Mouse (Mus musculus): ENCODE measurements around the gene Nr1d2. TPM values are rescaled to one million over a fixed set of nuclear protein-coding genes. Genes with fewer than 3 reads are reported as not detected.
"Not testable (repeated sequence)": the region's sequence is repeated elsewhere in the genome, so short reads cannot be mapped to it uniquely, and the experiment has no call there.

The Nr1d2 gene
- total RNA-seq (2014; fragmentation: Nextera tagmentation): 5.8 and 9.9 TPM in 2 replicates
- total RNA-seq (2017): 7.8 and 9.5 TPM in 2 replicates

DNA sequence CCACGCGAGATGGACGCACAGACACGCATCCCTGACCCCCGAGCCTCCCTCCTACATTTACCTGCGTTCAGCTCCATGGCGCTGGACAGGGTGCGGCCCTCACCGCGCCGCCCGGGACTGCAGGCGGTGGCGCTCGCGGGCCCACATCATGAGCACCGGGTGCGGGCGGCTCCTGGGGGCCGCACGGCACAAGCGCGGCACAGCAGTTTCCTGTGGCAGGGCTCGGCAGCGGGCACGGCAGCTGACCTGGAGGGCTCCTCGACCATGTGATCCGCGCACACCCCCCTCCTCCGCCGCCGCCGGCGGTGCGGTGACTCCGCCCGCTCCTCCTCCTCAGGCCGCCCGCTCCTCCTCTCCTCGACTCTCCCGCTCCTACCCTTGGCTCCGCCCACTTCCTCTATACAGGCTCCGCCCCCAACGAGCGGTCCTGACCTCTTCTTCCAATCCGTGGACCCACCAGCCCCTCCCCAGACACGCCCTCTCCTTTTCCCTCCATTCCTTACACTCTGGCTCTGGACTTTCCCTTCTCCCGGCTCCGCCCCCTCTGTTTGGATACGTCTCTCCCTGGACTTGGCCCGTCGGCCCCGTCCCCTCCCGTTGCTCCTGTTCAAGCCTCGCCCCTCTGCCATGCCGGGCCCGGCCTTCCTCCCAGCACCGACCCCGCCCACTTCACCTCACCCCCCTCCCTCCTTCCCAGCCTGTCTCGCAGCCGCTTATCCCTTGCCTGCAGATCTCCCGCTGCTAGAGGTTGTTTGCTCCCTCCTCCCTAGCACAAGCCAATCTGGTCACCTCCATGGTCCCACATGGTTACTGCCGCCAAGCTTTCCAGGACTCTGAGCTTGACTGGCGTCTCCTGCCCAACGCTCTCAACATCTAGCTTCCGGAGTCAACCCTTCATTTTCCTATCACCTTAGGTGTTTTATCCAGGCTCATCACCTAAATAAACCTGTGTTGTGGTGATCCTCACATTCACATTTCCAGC is at the start of gene Nr1d2:
Gene Nr1d2 (minus strand): TSS at position 378 of the 982 bp plus-strand sequence.
- ATAC-seq (replicated peaks; ENCODE audit: poor library complexity, severe bottlenecking): peak; percentile 72

DNA sequence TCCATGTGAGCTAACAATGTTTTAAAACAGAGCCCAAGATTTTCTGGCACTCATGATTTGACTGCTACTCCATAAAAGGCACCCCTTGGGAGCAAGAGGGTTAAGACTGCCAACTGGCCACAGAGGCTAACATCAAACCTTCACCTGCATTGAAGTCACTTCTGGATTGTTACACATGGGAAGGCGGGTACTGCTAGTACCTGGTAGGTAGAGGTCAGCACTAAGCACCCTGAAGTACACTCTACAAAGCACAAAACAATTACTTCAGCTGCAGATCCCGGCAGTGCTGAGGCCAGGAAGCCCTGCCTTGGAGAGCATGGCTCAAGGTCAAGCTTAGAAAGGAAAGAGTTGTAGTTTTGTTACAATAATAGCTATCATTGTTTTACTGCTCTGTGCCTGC is 48.5 kb upstream of the Nr1d2 start:
- no peak for ATAC-seq (replicated peaks; ENCODE audit: poor library complexity, severe bottlenecking)

DNA sequence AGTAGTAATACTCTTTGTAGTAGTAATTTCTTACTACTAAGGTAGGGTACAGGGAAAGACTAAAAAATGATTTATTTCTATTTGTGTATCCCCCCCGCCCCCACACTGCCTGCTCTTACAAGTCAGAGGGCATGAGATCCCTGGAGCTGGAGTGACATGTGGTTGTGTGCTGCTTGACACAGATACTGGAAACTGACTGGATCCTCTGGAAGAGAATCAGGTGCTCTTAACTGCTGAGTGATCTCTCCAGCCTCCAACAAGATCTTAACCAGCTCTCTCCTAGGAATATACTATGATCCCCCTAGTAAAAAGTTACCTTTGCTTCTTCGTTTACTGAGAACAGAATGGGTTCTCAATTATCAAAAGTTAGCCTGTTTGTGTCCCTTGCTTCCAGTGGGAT is 47.5 kb upstream of the Nr1d2 start:
- ATAC-seq (replicated peaks; ENCODE audit: poor library complexity, severe bottlenecking): no peak

DNA sequence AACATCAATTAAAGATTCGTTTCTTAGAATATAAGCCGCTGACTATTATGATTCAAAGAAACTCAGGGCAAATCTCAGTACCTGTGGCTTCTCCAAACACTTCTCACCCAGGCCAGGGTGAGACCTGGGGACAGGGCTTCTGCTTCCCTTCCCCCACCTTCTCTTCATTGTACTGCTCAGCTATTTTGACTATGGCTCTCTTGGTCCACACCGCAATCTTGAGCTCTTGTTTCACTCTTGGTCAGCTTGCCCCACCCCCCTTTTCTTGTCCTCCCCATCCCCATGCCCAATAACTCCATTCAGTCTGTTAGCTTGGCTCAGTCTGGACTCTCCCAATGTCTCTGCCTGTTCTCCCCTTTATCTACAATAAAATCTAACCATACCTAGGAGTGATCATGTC is 46.5 kb upstream of the Nr1d2 start:
- no peak for ATAC-seq (replicated peaks; ENCODE audit: poor library complexity, severe bottlenecking)

DNA sequence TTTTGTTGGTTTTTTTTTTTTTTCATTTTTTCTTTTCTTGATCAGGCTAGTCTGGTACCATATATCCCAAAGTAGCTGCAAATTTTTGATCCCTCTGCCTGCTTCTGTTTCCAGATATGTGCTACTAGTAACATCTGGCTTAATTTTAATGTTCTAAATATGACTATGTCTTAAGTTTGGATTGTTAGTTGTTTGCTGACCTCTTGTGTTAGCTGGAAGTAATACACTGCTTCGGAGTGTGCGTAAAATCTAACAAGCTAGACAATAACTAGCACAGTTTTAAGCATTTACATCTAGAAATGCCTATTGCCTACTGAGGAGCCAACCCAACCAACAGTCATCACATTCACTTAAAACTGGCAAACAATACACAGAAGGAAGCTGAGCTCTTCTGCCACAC is 45.7 kb upstream of the Nr1d2 start:
- ATAC-seq (replicated peaks; ENCODE audit: poor library complexity, severe bottlenecking): peak; percentile 72

DNA sequence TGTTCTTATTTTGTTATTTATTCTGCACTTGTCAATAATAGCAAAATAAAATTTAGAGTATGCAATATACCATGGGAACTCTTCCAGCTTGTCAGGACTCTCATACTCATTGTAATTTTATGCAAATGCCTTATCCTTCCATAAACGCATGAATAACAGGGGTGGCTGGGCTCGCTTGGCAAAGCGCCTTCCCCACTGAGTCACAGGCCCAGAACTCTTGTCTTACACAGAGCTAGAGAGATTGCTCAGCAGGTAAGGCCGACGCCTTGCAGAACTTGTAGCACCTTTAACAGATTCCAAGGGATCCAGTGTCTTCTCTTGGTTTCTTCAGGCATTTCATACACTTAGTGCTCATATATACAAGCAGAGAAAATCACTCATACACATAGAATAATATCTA is 41.4 kb upstream of the Nr1d2 start:
- no peak for ATAC-seq (replicated peaks; ENCODE audit: poor library complexity, severe bottlenecking)

DNA sequence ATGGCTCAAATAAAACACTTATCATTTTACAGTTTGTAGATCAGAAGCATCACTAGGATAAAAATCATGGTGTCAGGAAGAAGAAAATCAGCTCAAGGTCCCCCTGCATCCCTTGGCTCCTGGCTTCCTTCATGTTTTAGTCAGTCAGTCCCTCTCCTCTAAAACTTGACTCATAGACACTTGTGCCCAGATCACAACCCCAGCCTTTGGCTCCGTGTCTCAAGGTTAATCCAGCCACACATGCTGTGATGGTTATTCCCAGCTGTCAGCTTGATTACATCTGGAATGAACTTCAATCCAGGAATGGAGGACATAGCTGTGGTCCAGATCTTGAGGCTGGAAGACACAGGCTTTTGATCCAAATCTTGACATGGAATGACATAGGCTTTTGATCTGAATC is 35.6 kb upstream of the Nr1d2 start:
- ATAC-seq (replicated peaks; ENCODE audit: poor library complexity, severe bottlenecking): no peak

DNA sequence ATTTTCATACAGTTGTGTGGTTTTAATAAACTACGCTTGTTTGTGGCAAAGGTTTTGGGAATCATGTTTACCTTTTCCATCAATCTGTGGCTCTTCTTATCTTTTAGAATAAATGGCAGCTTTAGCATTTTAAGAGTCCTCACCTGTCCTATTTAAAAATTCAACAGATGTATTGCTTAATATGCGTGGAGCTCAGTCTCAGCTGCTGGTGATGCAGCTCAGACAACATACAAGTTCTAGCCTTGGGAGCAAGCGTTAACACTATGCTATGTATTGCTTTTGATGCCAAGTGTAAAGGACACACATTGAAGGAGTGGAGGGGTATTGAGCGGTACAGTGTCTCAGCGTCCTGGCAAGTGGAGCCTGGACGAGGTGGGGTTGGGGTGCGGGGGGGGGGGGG is 32.7 kb upstream of the Nr1d2 start:
- ATAC-seq (replicated peaks; ENCODE audit: poor library complexity, severe bottlenecking): 0 out of 2 replicates have a peak, but pooled peaks have one; percentile 2

DNA sequence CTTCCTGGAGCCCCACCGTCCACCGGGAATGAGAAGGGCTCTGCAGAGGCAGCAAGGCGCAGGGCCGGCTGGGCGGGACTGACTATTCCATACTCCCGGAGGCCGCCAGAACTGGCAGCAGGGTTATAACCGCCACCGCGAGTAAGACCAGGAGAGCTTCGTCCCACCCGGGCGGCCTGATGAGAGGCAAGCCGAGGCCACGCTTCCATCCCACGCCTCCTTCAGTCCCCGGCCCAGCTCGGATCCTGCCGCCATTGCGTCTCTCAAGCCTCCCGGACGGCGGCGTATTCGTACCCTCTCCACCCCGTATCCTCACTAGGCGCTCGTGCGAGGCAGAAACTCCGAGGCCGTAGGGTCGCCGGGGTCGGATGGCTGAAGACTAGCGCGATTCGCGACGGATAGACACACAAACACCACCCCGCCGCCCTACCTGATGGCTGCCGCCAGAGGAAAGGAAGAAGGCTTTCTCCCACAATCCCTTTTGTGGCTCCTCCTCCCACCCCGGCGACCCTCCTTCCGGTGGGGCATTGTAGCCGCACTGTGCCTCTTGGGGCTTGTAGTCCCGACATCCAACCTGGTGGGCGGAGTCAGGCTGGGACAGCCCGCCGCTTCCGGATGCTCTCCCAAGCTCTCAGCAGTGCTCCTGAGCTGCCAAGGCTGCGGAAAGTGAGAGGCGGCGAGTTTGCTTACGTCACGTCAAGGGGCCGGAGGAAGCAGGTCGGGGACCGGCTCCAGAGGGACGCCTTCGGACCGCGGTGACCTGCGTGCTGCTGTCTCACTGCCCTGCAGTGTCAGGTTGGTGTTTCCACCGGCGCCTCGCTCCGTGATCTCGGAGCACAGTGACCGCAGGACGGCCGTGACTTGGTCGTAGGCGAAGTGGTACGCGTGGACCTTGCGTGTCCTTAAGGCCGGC is 31.9 kb upstream of the Nr1d2 start, which contains the start of the genes Nkiras1 and Rpl15:
Gene Nkiras1 (plus strand): TSS at position 608 of the 913 bp plus-strand sequence.
Gene Rpl15 (minus strand): TSS at position 863 of the 913 bp plus-strand sequence.
- peak; percentile 92 for ATAC-seq (replicated peaks; ENCODE audit: poor library complexity, severe bottlenecking)

DNA sequence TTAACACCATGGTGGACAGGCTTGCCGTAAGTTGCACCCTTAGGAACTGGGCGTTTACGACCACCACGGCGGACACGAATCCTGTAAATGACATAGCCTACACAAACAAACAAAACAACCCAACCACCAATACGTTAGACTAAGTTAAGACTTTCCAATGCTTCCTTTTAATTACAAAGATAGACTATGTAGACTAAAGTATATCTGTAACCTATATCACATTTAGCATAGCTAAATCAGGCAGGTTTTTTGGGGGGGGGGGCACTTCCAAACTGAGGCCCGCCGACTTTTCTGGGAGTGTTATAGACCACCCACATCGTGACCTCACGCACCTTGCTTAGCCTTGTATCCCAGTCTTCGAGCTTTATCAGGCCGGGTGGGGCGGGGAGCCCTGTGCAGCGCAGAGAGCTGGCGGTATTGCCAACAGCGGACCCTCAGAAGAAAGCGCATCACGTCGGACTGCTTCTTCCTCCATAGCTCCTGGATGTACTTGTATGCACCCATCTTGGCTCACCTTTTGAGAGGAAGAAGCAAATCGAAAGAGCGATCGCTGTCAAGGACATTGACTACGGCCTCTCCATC is 31.1 kb upstream of the Nr1d2 start:
- not testable (repeated sequence) for ATAC-seq (replicated peaks; ENCODE audit: poor library complexity, severe bottlenecking)

DNA sequence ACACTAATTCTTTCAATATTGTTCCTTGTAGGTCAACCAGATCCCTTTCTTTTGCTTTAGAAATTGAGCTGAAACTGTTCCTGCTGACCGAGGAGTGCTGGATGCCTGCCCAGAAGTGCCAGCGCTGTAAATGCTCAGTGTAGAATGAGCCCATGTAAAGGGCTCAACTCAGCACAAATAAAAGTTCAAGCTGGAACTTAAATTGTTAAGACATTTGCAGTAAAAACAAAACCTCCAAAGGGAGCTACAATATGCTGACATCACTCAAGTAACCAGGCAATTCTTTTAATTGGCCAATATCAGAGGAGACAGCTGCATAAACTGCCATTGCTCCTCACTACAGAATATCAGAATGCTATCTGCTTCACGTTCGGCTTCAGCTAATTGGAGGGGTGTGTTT is 24.5 kb upstream of the Nr1d2 start:
- no peak for ATAC-seq (replicated peaks; ENCODE audit: poor library complexity, severe bottlenecking)

DNA sequence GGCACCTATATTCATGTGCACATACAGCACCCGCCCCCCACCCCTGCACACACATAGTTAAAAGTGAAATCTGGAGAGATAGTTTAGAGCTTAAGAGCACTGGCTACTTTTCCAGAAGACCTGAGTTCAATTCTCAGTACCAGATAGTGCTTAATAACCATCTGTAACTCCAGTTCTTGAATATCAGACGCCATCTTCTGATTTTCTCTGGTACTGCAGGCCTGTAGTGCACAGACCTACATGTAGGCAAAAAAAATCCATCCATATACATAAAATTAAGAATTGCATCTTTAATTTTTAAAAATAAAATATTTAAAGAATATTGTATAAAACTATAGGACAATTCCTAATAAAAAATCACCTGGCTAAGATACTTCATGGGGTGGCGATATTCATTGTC is 22.3 kb upstream of the Nr1d2 start:
- ATAC-seq (replicated peaks; ENCODE audit: poor library complexity, severe bottlenecking): no peak

DNA sequence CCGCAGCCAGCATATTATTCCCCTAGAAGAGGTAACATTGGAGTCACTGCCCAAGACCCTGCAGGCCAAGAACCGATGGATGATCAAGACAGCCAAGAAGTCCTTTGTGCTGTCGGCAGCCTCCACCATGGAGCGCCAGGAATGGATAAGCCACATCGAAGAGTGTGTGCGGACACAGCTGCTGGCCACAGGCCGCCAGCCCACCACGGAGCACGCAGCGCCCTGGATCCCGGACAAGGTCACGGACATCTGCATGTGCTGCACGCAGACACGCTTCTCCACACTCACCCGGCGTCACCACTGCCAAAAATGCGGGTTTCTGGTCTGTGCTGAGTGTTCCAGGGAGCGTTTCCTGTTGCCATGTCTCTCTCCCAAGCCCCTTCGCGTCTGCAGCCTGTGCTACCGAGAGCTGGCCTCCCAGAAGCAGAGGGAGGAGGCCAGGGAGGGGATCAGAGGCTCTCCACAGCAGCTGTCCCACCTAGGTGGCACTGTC is 3.8 kb upstream of the Nr1d2 start:
- no peak for ATAC-seq (replicated peaks; ENCODE audit: poor library complexity, severe bottlenecking)

DNA sequence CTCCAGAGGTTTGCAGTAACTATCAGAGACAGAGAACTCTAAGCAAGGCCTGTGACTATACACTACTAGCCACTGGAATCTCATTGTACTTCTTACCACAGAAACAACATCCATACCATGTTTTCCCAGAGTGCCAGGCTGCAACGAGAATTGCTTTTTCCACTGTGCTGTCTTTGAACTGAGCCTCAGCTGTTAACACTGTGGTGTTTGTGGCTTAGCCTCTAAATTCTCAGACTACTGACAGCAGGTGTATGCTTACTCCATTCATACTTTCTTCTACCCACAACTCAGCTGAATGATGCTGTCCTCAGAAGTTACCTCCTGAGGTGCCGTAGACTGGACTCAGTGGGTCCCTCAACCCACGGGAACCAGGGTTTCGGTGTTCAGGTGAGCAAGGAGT is 2.9 kb upstream of the Nr1d2 start:
- no peak for ATAC-seq (replicated peaks; ENCODE audit: poor library complexity, severe bottlenecking)

DNA sequence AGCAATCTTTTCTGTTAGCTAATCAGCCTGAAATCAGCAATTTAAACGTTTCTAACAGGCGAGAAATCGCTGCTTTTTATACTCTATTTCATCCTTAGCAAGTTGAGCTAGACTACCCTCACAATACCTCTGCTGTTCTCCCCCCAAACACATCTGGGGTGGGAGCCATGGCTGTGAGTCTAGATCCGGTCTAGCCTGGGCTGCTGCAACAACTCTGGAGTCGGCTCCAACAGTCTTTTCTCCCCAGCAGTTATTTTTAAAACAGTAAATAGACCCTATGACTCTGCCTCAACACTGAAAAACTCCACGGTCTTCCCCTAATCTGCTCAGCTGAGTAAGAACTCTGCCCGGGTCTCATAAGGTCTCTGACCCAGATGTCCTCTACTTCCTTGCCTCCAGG is 1.2 kb upstream of the Nr1d2 start:
- no peak for ATAC-seq (replicated peaks; ENCODE audit: poor library complexity, severe bottlenecking)

DNA sequence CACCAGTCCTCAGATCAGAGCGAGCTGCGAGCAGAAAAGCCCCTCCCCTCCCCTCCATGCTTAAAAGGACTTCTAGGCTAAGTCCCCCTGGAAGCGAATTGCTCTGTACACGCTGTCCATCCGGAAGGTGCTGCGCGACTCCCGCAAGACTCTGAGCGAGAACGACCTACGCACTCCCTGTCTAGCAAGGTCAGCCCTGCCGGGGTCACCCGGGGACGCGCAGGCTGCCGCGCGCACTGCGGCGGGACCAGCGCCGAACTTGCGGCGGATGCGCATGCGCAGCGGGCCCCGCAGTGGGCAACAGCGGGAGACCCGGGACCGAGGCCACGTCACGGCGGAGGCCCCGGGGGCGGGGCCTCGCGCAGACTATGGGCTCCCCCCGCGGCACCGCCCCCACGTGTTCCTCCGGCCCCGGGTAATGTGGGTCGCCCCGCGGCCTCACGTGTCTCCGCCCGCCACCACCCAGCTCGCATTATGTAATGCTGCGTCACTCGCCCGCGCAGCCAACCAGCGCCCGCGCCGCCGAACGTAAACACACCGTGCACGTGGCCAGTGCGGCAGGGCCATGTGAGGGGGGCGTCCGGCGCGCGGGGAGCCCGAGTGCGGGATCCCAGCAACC is 687 bp downstream of the Nr1d2 start:
- ATAC-seq (replicated peaks; ENCODE audit: poor library complexity, severe bottlenecking): peak; percentile 66

DNA sequence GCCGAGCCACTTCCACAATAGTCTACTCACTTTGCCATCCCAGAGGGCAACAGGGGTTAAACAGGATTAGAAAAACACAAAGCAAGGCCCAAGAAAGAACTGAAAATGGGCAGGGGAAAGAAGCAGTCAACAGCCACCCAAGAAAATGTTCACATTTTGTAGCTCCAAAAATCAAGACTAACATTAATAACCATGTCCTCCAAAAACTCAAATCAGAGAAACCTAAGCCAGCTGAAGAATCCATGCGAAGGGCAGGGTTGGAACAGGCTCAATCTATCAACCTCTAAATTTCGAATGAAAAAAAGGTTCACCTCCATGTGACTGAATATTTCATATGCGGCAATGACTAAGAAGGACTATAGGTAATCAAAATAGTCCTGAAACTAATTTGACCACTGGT is 1.5 kb downstream of the Nr1d2 start:
- no peak for ATAC-seq (replicated peaks; ENCODE audit: poor library complexity, severe bottlenecking)

DNA sequence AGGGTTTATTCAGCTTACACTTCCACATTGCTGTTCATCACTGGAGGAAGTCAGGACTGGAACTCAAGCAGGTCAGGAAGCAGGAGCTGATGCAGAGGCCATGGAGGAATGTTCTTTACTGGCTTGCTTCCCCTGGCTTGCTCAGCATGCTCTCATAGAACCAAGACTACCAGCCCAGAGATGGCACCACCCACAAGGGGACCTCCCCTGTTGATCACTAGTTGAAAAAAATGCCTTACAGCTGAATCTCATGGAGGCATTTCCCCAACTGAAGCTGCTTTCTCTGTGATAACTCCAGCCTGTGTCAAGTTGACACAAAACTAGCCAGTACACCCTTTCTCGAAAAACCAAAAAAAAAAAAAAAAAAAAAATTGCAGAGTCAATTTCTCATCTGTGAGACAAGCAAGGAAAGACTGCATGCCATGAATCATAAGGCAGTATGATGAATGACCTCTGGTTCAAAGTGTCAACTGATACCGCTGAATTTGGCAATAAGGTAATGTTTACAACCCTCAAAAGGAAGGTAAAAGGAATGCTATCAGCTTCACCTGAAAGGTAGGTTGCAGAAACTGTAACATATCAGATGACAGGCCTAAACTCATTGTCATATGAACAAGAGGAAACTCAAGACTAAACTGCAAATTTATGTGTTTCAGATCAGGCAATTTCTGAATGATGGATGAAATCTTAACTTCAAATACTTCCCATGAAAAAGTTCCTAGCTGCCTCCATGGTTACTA is 2.3 kb downstream of the Nr1d2 start:
- ATAC-seq (replicated peaks; ENCODE audit: poor library complexity, severe bottlenecking): not testable (repeated sequence)
